Mouse (Mus musculus): ENCODE results near the gene Olfr466.

Gene Olfr466

GRCm38 (mm10) chr13:65149940-65150339 lies at the start of gene Olfr466:
Gene Olfr466 (plus strand): TSS chr13:65150240.
- DNase-seq (ENCODE audit: low spot score), result no peak

GRCm38 (mm10) chr13:65100678-65101077 lies 49.4 kb upstream of the Olfr466 start:
- DNase-seq (ENCODE audit: low spot score), result no peak

- no peak for DNase-seq (ENCODE audit: low spot score)
These were observed 48.8 kb upstream of the Olfr466 start for GRCm38 (mm10) chr13:65101232-65101631.

GRCm38 (mm10) chr13:65111961-65112360 lies 38.1 kb upstream of the Olfr466 start:
- DNase-seq (ENCODE audit: low spot score), result no peak

- peak; percentile 87 for DNase-seq (ENCODE audit: low spot score)
These were observed 37.5 kb upstream of the Olfr466 start, which contains the start of gene Mfsd14b for GRCm38 (mm10) chr13:65112459-65113110. Gene Mfsd14b (minus strand): TSS chr13:65112975.

- no peak for DNase-seq (ENCODE audit: low spot score)
These were observed 36.8 kb upstream of the Olfr466 start for GRCm38 (mm10) chr13:65113239-65113638.

GRCm38 (mm10) chr13:65120984-65121383 lies 29.1 kb upstream of the Olfr466 start:
- DNase-seq (ENCODE audit: low spot score), result no peak

- DNase-seq (ENCODE audit: low spot score), result no peak
These were observed 27.9 kb upstream of the Olfr466 start for GRCm38 (mm10) chr13:65122111-65122510.

- no peak for DNase-seq (ENCODE audit: low spot score)
These were observed 22.8 kb upstream of the Olfr466 start for GRCm38 (mm10) chr13:65127063-65127847.

- DNase-seq (ENCODE audit: low spot score), result no peak
These were observed 12.3 kb upstream of the Olfr466 start, which contains the start of gene Olfr465-ps1 for GRCm38 (mm10) chr13:65137789-65138188. Gene Olfr465-ps1 (plus strand): TSS chr13:65138089.

GRCm38 (mm10) chr13:65174102-65174501 lies 24.1 kb downstream of the Olfr466 start:
- DNase-seq (ENCODE audit: low spot score), result no peak

GRCm38 (mm10) chr13:65175734-65176471 lies 25.9 kb downstream of the Olfr466 start:
- no peak for DNase-seq (ENCODE audit: low spot score)

- no peak for DNase-seq (ENCODE audit: low spot score)
These were observed 26.5 kb downstream of the Olfr466 start for GRCm38 (mm10) chr13:65176472-65177091.

GRCm38 (mm10) chr13:65200667-65201066 lies 50.6 kb downstream of the Olfr466 start:
- DNase-seq (ENCODE audit: low spot score), result no peak
